Mouse (Mus musculus) liver, postnatal 0 days (tissue): ENCODE results near the gene Nr4a3. TPM values are rescaled to one million over a fixed set of nuclear protein-coding genes. Genes with fewer than 3 reads are reported as not detected.

Experiments
- ATAC-seq: fragments of 200-750 bp; cut with Nextera tagmentation; 2 replicates; pipeline ENCODE4 v1.8.0; 2017; ENCODE audit warnings: mild to moderate bottlenecking, moderate library complexity
- DNase-seq: peaks from one replicate; pipeline ENCODE4 v3.0.0-alpha.2; 2016
- H3K27ac ChIP-seq: fragments of 300-500 bp; sonication (generic); 2 replicates; pipeline ENCODE4 v1.5.1; 2014; ENCODE audit warnings: antibody characterized with exemption, moderate library complexity, mild to moderate bottlenecking, low read depth
- H3K27me3 ChIP-seq: fragments of 300-500 bp; sonication (generic); 2 replicates; pipeline ENCODE4 v1.6.1; 2014; ENCODE audit warnings: low read length, control low read depth, mixed read lengths; ENCODE audit not compliant: insufficient read depth
- H3K36me3 ChIP-seq: fragments of 300-500 bp; sonication (generic); replicated peaks from 2 replicates; pipeline ENCODE4 v1.6.1; 2014; ENCODE audit warnings: mild to moderate bottlenecking, control low read depth, low read length, moderate library complexity, mixed read lengths; ENCODE audit not compliant: insufficient read depth
- H3K4me1 ChIP-seq: fragments of 300-500 bp; sonication (generic); 2 replicates; pipeline ENCODE4 v1.6.1; 2014; ENCODE audit warnings: antibody characterized with exemption, mild to moderate bottlenecking, control low read depth; ENCODE audit not compliant: insufficient read depth
- H3K4me2 ChIP-seq: fragments of 300-500 bp; sonication (generic); 2 replicates; pipeline ENCODE4 v1.6.1; 2014; ENCODE audit warnings: low read depth, mild to moderate bottlenecking, low read length, moderate library complexity, mixed read lengths
- H3K4me3 ChIP-seq: fragments of 300-500 bp; sonication (generic); 2 replicates; pipeline ENCODE4 v1.5.1; 2014; ENCODE audit warnings: low read depth, low read length
- H3K9ac ChIP-seq: fragments of 300-500 bp; sonication (generic); replicated peaks from 2 replicates; pipeline ENCODE4 v1.6.1; 2014; ENCODE audit warnings: mild to moderate bottlenecking, moderate library complexity
- H3K9me3 ChIP-seq: fragments of 300-500 bp; sonication (generic); 2 replicates; pipeline ENCODE4 v1.6.1; 2016; ENCODE audit warnings: mild to moderate bottlenecking, control low read depth, low read length, mixed read lengths
- CTCF ChIP-seq: sonication (generic); IDR thresholded peaks from 2 replicates; pipeline ENCODE4 v1.5.1; 2016; ENCODE audit warnings: antibody characterized with exemption, low read depth
- EP300 ChIP-seq: IDR thresholded peaks from 2 replicates; pipeline ENCODE4 v1.6.1; 2016; ENCODE audit warnings: antibody characterized with exemption, low read depth, mild to moderate bottlenecking
- WGBS: fragments of 180-500 bp; shearing (Covaris S2); extraction: QIAGEN DNeasy Blood & Tissue Kit; methylation state at CpG from one replicate; pipeline ENCODE4 v1.1.7; 2014; ENCODE audit not compliant: insufficient replicate concordance; 5-methylcytosine and 5-hydroxymethylcytosine counted together
- polyA plus RNA-seq: library from polyadenylated mRNA; unstranded; fragments of >200 nt; fragmentation: Nextera tagmentation; extraction: Ambion mirVana; gene quantifications from 2 replicates; pipeline ENCODE4 v1.2.1, GENCODE M21; 2015

Gene Nr4a3
- polyA plus RNA-seq, 1 experiment from 2014 or later, result not detected

- Histone ChIP-seq H3K4me1 (no peaks in the 10 kb centered on the region), H3K4me2 (no peak overlapping the region), H3K27ac (no peak overlapping the region), H3K4me3 (no peak overlapping the region), H3K9me3 (no peaks in the 10 kb centered on the region), H3K9ac (no peak overlapping the region), H3K27me3 (peaks cover under 1% of the 10 kb centered on the region; the same call in 1 of the 2 replicates), H3K36me3 (no peaks in the 10 kb centered on the region)
- no peak for TF ChIP-seq EP300
- TF ChIP-seq CTCF, result no peak
- DNase-seq, result no peak
- ATAC-seq, result peak; percentile 23; the same call in 1 of the 2 replicates
- 54% methylated on average over 6 of the region's 6 CpGs for WGBS
Measured at GRCm38 (mm10) chr4:48086609-48087008, 41.7 kb downstream of the Nr4a3 start.

GRCm38 (mm10) chr4:48087497-48087896 is 42.5 kb downstream of the Nr4a3 start:
- DNase-seq, result no peak
- ATAC-seq, result no peak

GRCm38 (mm10) chr4:48093221-48093620 is 48.3 kb downstream of the Nr4a3 start:
- TF ChIP-seq EP300, result no peak
- TF ChIP-seq CTCF, result no peak
- Histone ChIP-seq H3K4me2 (no peak overlapping the region), H3K27me3 (peaks cover 2% of the 10 kb centered on the region; the same call in 1 of the 2 replicates), H3K9ac (no peak overlapping the region), H3K36me3 (no peaks in the 10 kb centered on the region), H3K4me3 (no peak overlapping the region), H3K4me1 (no peaks in the 10 kb centered on the region), H3K9me3 (no peaks in the 10 kb centered on the region), H3K27ac (no peak overlapping the region)
- WGBS, result 69% methylated on average over 3 of the region's 3 CpGs
- no peak for ATAC-seq
- no peak for DNase-seq

More at GRCm38 (mm10) chr4:48087497-48087896, 42.5 kb downstream of the Nr4a3 start:
- H3K36me3 ChIP-seq, result no peaks in the 10 kb centered on the region
- WGBS, result 61% methylated on average over 6 of the region's 6 CpGs
- no peaks in the 10 kb centered on the region for H3K4me1 ChIP-seq
- H3K4me3 ChIP-seq, result no peak overlapping the region
- no peaks in the 10 kb centered on the region for H3K9me3 ChIP-seq
- H3K4me2 ChIP-seq, result no peak overlapping the region
- H3K9ac ChIP-seq, result no peak overlapping the region
- H3K27me3 ChIP-seq, result peaks cover 2% of the 10 kb centered on the region; the same call in 1 of the 2 replicates
- TF ChIP-seq CTCF (0 out of 2 replicates have a peak, but pooled peaks have one; percentile 32), EP300 (no peak)
- no peak overlapping the region for H3K27ac ChIP-seq

GRCm38 (mm10) chr4:48100217-48100616 is 55.3 kb downstream of the Nr4a3 start:
- no peak for DNase-seq
- no peak for ATAC-seq
- no peak overlapping the region for H3K4me3 ChIP-seq
- no peak overlapping the region for H3K27ac ChIP-seq
- 61% methylated on average over 8 of the region's 8 CpGs for WGBS
- no peak overlapping the region for H3K4me2 ChIP-seq
- H3K9ac ChIP-seq, result no peak overlapping the region
- no peaks in the 10 kb centered on the region for H3K36me3 ChIP-seq
- H3K27me3 ChIP-seq, result no peaks in the 10 kb centered on the region
- H3K4me1 ChIP-seq, result no peaks in the 10 kb centered on the region
- no peak for TF ChIP-seq CTCF
- TF ChIP-seq EP300, result no peak
- no peaks in the 10 kb centered on the region for H3K9me3 ChIP-seq

- ATAC-seq (no peak), DNase-seq (no peak)
- H3K4me3 ChIP-seq, result no peak overlapping the region
- H3K36me3 ChIP-seq, result no peaks in the 10 kb centered on the region
- no peaks in the 10 kb centered on the region for H3K9me3 ChIP-seq
- no peaks in the 10 kb centered on the region for H3K27me3 ChIP-seq
- 46% methylated on average over 2 of the region's 2 CpGs for WGBS
- no peak overlapping the region for H3K9ac ChIP-seq
- no peak overlapping the region for H3K4me2 ChIP-seq
- no peaks in the 10 kb centered on the region for H3K4me1 ChIP-seq
- H3K27ac ChIP-seq, result no peak overlapping the region
- TF ChIP-seq EP300 (no peak), CTCF (no peak)
Measured at GRCm38 (mm10) chr4:48101981-48102380, 57.0 kb downstream of the Nr4a3 start.

GRCm38 (mm10) chr4:48105387-48105786 is 60.4 kb downstream of the Nr4a3 start:
- no peak overlapping the region for H3K4me3 ChIP-seq
- H3K27me3 ChIP-seq, result no peaks in the 10 kb centered on the region
- H3K36me3 ChIP-seq, result no peaks in the 10 kb centered on the region
- 70% methylated on average over 5 of the region's 5 CpGs for WGBS
- no peak overlapping the region for H3K9ac ChIP-seq
- TF ChIP-seq CTCF, result no peak
- no peak for TF ChIP-seq EP300
- H3K27ac ChIP-seq, result no peak overlapping the region
- ATAC-seq (no peak), DNase-seq (no peak)
- no peak overlapping the region for H3K4me2 ChIP-seq
- no peaks in the 10 kb centered on the region for H3K4me1 ChIP-seq
- H3K9me3 ChIP-seq, result no peaks in the 10 kb centered on the region

GRCm38 (mm10) chr4:48107086-48107485 is 62.1 kb downstream of the Nr4a3 start:
- DNase-seq, result no peak
- Histone ChIP-seq H3K27me3 (no peaks in the 10 kb centered on the region), H3K9me3 (no peaks in the 10 kb centered on the region), H3K9ac (no peak overlapping the region), H3K4me3 (no peak overlapping the region), H3K27ac (no peak overlapping the region), H3K4me1 (no peaks in the 10 kb centered on the region), H3K4me2 (no peak overlapping the region), H3K36me3 (no peaks in the 10 kb centered on the region)
- TF ChIP-seq EP300, result no peak
- 77% methylated on average over 6 of the region's 6 CpGs for WGBS
- ATAC-seq, result no peak
